Mouse (Mus musculus) stomach, postnatal 0 days (tissue): ENCODE measurements around the gene Tradd. TPM values are rescaled to one million over a fixed set of nuclear protein-coding genes. Genes with fewer than 3 reads are reported as not detected.
"Not testable (repeated sequence)": the region's sequence is repeated elsewhere in the genome, so short reads cannot be mapped to it uniquely, and the experiment has no call there.

ENCODE experiments used
- ATAC-seq: fragments of 200-750 bp; cut with Nextera tagmentation; 2 replicates; pipeline ENCODE4 v1.8.0; 2017; ENCODE audit not compliant: low FRiP score, low TSS enrichment
- DNase-seq: peaks from one replicate; pipeline ENCODE4 v3.0.0-alpha.2; 2016; ENCODE audit warnings: low spot score
- H3K27ac ChIP-seq: fragments of 300-500 bp; sonication (generic); replicated peaks from 2 replicates; pipeline ENCODE4 v1.5.1; 2014; ENCODE audit warnings: mild to moderate bottlenecking, control low read depth
- H3K27me3 ChIP-seq: fragments of 300-500 bp; sonication (generic); 2 replicates; pipeline ENCODE4 v1.6.1; 2014; ENCODE audit warnings: low read length; ENCODE audit not compliant: control insufficient read depth, insufficient read depth
- H3K36me3 ChIP-seq: fragments of 300-500 bp; sonication (generic); 2 replicates; pipeline ENCODE4 v1.6.1; 2014; ENCODE audit warnings: low read length, mixed read lengths; ENCODE audit not compliant: control insufficient read depth, insufficient read depth
- H3K4me1 ChIP-seq: fragments of 300-500 bp; sonication (generic); replicated peaks from 2 replicates; pipeline ENCODE4 v1.6.1; 2014; ENCODE audit warnings: antibody characterized with exemption; ENCODE audit not compliant: control insufficient read depth, insufficient read depth
- H3K4me2 ChIP-seq: fragments of 300-500 bp; sonication (generic); replicated peaks from 2 replicates; pipeline ENCODE4 v1.6.1; 2014; ENCODE audit warnings: low read depth, mild to moderate bottlenecking, control low read depth, moderate library complexity
- H3K4me3 ChIP-seq: fragments of 300-500 bp; sonication (generic); 2 replicates; pipeline ENCODE4 v1.5.1; 2014; ENCODE audit warnings: low read depth, low read length, control low read depth
- H3K9ac ChIP-seq: fragments of 300-500 bp; sonication (generic); 2 replicates; pipeline ENCODE4 v1.6.1; 2014; ENCODE audit warnings: mild to moderate bottlenecking, low read length, control low read depth, mixed read lengths
- H3K9me3 ChIP-seq: fragments of 300-500 bp; sonication (generic); 2 replicates; pipeline ENCODE4 v1.6.1; 2016; ENCODE audit warnings: low read length; ENCODE audit not compliant: control insufficient read depth
- CTCF ChIP-seq: IDR thresholded peaks from 2 replicates; pipeline ENCODE4 v1.5.1; 2016; ENCODE audit warnings: antibody characterized with exemption, low read depth, mild to moderate bottlenecking, moderate library complexity
- EP300 ChIP-seq: optimal IDR thresholded peaks from 2 replicates; pipeline ENCODE3; 2016; ENCODE audit warnings: antibody characterized with exemption
- WGBS: fragments of 180-500 bp; shearing (Covaris S2); extraction: QIAGEN DNeasy Blood & Tissue Kit; methylation state at CpG from one replicate; pipeline ENCODE4 v1.1.7; 2014; 5-methylcytosine and 5-hydroxymethylcytosine counted together
- polyA plus RNA-seq: library from polyadenylated mRNA; unstranded; fragments of >200 nt; fragmentation: Nextera tagmentation; extraction: Ambion mirVana; gene quantifications from 2 replicates; pipeline ENCODE4 v1.2.1, GENCODE M21; 2015

Tradd gene
- polyA plus RNA-seq, 1 experiment from 2014 or later, result 28.6 TPM

- TF ChIP-seq CTCF, result peak; percentile 38
- not testable (repeated sequence) for H3K27ac ChIP-seq, ATAC-seq, H3K4me3 ChIP-seq, DNase-seq, H3K27me3 ChIP-seq, H3K4me2 ChIP-seq, H3K36me3 ChIP-seq, H3K9ac ChIP-seq, H3K4me1 ChIP-seq, H3K9me3 ChIP-seq
- 57% methylated on average over 3 of the region's 3 CpGs for WGBS
Measured at GRCm38 (mm10) chr8:105291802-105292201, 27.4 kb upstream of the Tradd start.

- H3K4me3 ChIP-seq, H3K36me3 ChIP-seq, H3K27me3 ChIP-seq, H3K9me3 ChIP-seq, H3K4me1 ChIP-seq, ATAC-seq, H3K4me2 ChIP-seq, H3K27ac ChIP-seq, DNase-seq, H3K9ac ChIP-seq: not testable (repeated sequence)
- 77% methylated on average over 8 of the region's 8 CpGs for WGBS
Measured at GRCm38 (mm10) chr8:105291364-105291763, 27.0 kb upstream of the Tradd start.

GRCm38 (mm10) chr8:105290554-105291314 is 26.3 kb upstream of the Tradd start:
- Histone ChIP-seq H3K27me3 (no peaks in the 10 kb centered on the region), H3K27ac (no peak overlapping the region), H3K36me3 (no peaks in the 10 kb centered on the region), H3K9me3 (no peaks in the 10 kb centered on the region), H3K4me2 (no peak overlapping the region), H3K4me1 (peaks cover 8% of the 10 kb centered on the region), H3K9ac (no peak overlapping the region), H3K4me3 (no peak overlapping the region)
- TF ChIP-seq EP300, result no peak
- TF ChIP-seq CTCF, result peak; percentile 98
- WGBS, result 11% methylated on average over 31 of the region's 31 CpGs
- peak; percentile 93 for DNase-seq
- no peak for ATAC-seq

- WGBS, result 2% methylated on average over 36 of the region's 43 CpGs
- TF ChIP-seq CTCF, result peak; percentile 75
- no peak for TF ChIP-seq EP300
- Histone ChIP-seq H3K4me2 (peak within 1 kb of the TSS; percentile 84), H3K9me3 (no peaks in the 10 kb centered on the region), H3K36me3 (no peaks in the 10 kb centered on the region), H3K27ac (peak within 1 kb of the TSS; percentile 84), H3K4me1 (peaks cover 8% of the 10 kb centered on the region), H3K27me3 (no peaks in the 10 kb centered on the region), H3K4me3 (peak within 1 kb of the TSS; percentile 48), H3K9ac (peak within 1 kb of the TSS; percentile 47)
- ATAC-seq (peak; percentile 15; the same call in 1 of the 2 replicates), DNase-seq (peak; percentile 62)
Measured at GRCm38 (mm10) chr8:105289805-105290460, 25.5 kb upstream of the Tradd start, which contains the start of gene 4931428F04Rik. 4931428F04Rik (minus strand) TSS chr8:105289864.

GRCm38 (mm10) chr8:105288958-105289732 is 24.7 kb upstream of the Tradd start:
- Histone ChIP-seq H3K9me3 (no peaks in the 10 kb centered on the region), H3K4me2 (peak overlapping the region; percentile 84), H3K4me1 (peaks cover 8% of the 10 kb centered on the region), H3K36me3 (no peaks in the 10 kb centered on the region), H3K27ac (peak overlapping the region; percentile 84), H3K4me3 (peak overlapping the region; percentile 48), H3K27me3 (no peaks in the 10 kb centered on the region), H3K9ac (peak overlapping the region; percentile 47)
- ATAC-seq (peak; percentile 94), DNase-seq (peak; percentile 94)
- TF ChIP-seq EP300 (no peak), CTCF (peak; percentile 57)
- WGBS, result under 1% methylated on average over 53 of the region's 53 CpGs
